Comparison of ENCODE assay signal across 8 mouse cellular contexts in the genomic region with DNA sequence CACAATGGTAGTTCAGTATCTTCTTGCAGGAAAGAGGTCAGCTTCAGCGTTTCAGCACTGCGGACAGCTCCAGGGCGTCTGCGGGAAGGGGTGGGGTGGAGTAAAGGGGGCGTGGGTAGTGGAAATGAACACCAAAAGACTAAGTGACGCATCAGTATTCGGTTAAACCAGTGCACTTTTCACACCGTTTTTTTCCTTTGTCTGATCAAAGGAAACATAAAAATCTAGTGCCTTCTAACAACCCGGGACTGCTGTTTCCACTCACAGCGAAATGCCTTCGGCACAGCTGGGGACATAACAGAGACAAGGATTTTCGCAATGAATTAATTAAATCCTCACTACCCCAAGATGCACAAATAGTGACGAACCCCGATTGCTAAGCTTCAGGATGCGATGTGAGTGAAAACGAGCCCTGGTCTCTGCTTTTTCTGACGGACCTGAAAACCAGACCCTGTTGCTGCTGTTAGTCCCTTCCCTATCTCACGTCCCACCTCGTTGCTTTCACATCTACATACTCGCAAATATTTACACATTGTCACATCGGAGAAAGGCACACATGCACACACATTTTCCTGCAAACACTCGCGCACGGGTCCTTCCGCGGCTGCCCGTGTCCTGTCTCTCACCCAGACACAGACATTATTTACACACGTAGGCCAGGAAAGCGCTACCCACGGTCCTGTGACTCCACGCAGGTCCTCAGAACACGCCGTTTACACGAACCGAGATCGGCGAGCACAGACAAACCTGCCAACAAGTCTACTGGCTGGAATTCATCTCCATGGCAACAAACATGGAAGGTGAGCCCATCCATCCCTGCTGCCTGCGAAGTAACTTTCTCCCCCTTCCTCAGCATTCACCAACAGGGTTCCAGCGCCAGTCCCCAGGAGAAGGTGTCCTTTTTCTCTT. TPM values are rescaled to one million over a fixed set of nuclear protein-coding genes. Genes with fewer than 3 reads are reported as not detected.
DNase-seq lines count a peak whose midpoint lies in the region.

A gene (plus strand): TSS at position 790 of the 909 bp plus-strand sequence.

- peak; percentile 84 for DNase-seq in R1 (ENCODE audit: low read depth, low spot score)
- DNase-seq in cerebellum, postnatal 14 days: peak; percentile 33 to 46
- DNase-seq in gastrocnemius, postnatal 10 days: peak; percentile 83
- peak; percentile 69 for DNase-seq in hindlimb bud, embryonic 11.5 days (ENCODE audit: extremely low spot score, low read depth, low spot score)
- peak; percentile 46 to 53 for DNase-seq in left cerebral cortex, adult 18-20 months (ENCODE audit: low spot score in 2 of 2)
- DNase-seq in lung, postnatal 4 days: peak; percentile 77 to 86
- peak; percentile 52 for DNase-seq in right cerebral cortex, adult 18-20 months
- DNase-seq in urinary bladder, adult 18-20 months (ENCODE audit: low spot score in 2 of 2): peak; percentile 47 to 51

RNA-seq across cellular contexts. Expression of the gene that starts here (rescaled TPM):
- total RNA-seq in gastrocnemius, postnatal 10 days (2021): not detected
- 10 to 100 TPM in 1 of 2 experiments, 1 to 10 TPM in 1; 10.0 to 13.8 TPM for total RNA-seq in left cerebral cortex, adult 18-20 months (2021)

Comparison
In these comparisons a context has a peak if more than half of its experiments do, and no peak if none do; other contexts are left out.
1. Peak in every context shown above with its lines: DNase-seq.
2. RNA of the gene that starts here (total RNA-seq): 10.0 to 13.8 TPM in left cerebral cortex, adult 18-20 months; not detected in gastrocnemius, postnatal 10 days; every median in the first group is over 10 times any median in the second.
3. Peak in DNase-seq in gastrocnemius, postnatal 10 days; RNA of the gene not detected or under 1 TPM.